Mouse (Mus musculus): Measurements from ENCODE around the gene Adgrb3.
"Not testable (repeated sequence)": the region's sequence is repeated elsewhere in the genome, so short reads cannot be mapped to it uniquely, and the experiment has no call there.

Adgrb3 gene

DNA sequence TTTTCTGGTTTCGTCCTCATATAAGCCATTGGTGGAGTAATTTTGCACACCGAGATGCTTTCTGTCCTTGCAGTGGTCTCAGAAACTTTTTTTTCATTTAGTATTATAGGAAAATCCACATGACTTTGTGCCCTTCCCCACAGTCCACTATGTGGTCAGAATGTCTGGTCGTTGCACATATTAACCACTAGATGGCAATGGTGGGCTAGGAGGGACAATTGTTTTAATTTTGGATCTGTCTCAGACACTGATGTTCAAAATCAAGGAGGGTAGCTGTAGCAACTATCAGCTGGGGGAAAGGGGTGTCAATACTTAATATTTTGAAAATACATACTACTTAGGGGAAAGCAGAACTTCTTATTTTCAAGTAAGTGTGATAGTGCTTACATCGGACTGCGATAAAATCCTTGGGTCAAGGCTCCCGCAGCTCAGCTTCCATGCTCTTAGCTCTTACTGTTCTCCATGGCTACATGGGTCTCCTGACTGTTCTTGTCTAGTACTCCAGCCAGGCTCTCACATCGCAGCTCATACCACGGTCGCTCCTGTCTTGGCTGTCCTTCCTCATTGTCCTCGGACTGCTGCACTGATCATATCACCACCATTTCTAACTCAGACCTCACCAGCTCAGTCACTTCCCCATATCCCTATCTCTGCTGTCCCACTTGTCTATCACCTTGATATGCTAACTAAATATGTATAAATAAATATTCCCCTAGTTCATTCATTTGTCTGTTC lies 319.0 kb downstream of the Adgrb3 start:
- DNase-seq (ENCODE audit: low spot score in 2 of 2) = peak in 1 of 2 experiments; percentile 11

- DNase-seq (ENCODE audit: low spot score in 2 of 2) = peak in 1 of 2 experiments; percentile 21
Measured at GRCm38 (mm10) chr1:25504313-25504712, 325.2 kb downstream of the Adgrb3 start.

GRCm38 (mm10) chr1:25503524-25503923 lies 326.0 kb downstream of the Adgrb3 start:
- no peak for DNase-seq (ENCODE audit: low spot score in 2 of 2)

GRCm38 (mm10) chr1:25495202-25495914 lies 334.1 kb downstream of the Adgrb3 start:
- no peak for DNase-seq (ENCODE audit: low spot score in 2 of 2)

GRCm38 (mm10) chr1:25491503-25491902 lies 338.0 kb downstream of the Adgrb3 start:
- no peak for DNase-seq (ENCODE audit: low spot score in 2 of 2)

DNA sequence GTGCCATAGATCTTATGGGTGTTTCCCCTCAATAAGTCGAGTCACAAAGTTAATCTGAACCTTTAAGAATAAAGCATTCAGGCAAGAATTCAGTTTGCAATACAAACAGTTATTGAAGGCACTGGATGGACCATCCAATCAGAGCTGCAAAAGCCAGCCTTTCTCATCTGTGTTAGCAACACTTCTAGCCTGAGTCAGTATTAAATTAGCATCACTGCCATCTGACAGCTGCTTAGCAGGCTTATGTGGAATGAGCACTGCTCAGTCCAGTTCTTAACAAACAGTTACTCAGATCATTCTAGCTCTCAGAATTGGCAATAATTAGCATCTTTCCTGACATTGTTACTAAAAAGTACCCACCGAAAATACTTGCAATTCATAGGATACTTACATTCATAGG lies 339.3 kb downstream of the Adgrb3 start:
- DNase-seq (ENCODE audit: low spot score in 2 of 2) = no peak

- no peak for DNase-seq (ENCODE audit: low spot score in 2 of 2)
Measured at GRCm38 (mm10) chr1:25475699-25476098, 353.8 kb downstream of the Adgrb3 start.

GRCm38 (mm10) chr1:25474469-25474868 lies 355.0 kb downstream of the Adgrb3 start:
- peak; percentile 29 to 37 for DNase-seq (ENCODE audit: low spot score in 2 of 2)

DNA sequence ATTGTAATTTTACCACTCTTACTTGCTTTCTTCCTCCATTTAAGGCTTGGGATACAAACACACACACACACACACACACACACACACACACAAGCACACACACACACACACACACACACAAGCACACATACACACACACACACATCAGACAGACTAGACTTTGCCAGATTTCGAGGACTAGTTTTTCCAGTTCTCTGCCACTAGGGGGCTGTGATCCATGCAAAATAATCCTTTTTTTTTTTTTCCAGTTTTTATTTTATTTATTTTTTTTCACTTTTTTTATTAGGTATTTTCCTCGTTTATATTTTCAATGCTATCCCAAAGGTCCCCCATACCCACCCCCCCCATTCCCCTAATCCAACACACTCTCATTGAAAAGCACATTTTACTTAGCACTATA lies 357.9 kb downstream of the Adgrb3 start:
- DNase-seq (ENCODE audit: low spot score in 2 of 2) = not testable (repeated sequence)

DNA sequence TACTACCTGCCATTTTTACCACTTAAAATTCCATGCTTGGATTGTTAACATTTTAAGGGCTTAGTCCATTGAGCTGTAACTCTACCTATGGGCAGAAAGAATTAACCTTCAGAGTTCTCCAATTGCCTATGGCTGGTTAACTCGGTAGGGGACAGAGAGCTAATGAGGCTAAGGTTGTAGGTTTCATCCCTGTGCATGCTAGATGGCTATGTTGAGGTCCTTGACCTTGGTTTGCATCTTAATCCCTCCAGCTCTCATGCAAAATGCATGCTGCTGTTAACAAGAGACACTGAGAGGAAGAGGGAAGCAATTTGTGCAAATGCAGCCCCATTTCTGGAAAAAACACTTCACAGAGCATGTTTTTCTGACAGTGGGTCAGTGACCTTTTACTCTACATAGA lies 366.9 kb downstream of the Adgrb3 start:
- no peak for DNase-seq (ENCODE audit: low spot score in 2 of 2)

GRCm38 (mm10) chr1:25435506-25435905 lies 394.0 kb downstream of the Adgrb3 start:
- DNase-seq (ENCODE audit: low spot score in 2 of 2) = no peak

DNA sequence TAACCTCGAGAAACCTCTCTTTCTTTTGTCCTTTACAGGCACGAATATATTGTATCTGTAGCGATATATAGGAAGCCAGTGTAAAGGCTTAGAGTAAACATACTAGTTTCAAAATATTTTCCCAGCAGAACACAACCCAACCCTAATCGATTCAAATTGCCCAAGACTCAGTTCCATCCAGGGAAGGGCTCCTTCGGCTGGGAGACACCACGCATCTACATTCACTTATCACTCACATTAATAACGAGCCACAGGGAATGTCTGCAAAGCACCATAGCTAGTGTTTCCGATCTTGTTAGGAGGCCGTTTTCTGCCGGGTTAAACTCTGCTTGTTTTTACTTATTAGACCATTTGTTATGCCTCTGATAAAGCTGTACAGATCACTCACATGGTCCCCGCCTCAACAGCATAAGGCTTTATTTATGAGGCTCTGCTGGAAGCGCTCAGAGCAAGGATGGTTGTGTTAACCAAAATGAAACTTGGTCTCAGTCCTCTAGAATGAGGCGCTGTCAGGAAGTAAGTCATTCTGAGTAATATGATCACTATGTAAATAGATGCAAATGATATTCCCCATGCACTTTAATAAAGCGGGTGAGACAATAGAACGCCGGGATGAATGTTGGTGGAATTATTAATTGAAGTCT lies 399.2 kb downstream of the Adgrb3 start:
- no peak for DNase-seq (ENCODE audit: low spot score in 2 of 2)

- DNase-seq (ENCODE audit: low spot score in 2 of 2) = no peak
Measured at GRCm38 (mm10) chr1:25420701-25421100, 408.8 kb downstream of the Adgrb3 start.

DNA sequence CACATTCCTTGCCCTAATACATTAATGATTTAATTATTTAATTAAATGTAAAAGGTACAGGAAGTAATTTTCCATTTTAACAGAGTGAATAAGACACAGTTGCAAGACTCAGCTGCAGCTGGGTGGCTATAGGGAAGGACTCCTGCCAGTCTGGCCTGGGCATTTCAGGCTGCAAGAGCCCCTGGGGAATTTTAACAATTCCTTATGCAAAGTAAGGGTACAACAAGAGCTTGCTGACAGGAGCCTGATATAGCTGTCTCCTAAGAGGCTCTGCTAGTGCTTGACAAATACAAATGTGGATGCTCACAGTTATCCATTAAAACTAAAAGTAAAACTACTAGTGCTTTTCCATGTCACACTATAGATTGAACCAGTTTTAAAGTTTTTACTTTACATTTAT lies 410.1 kb downstream of the Adgrb3 start:
- DNase-seq (ENCODE audit: low spot score in 2 of 2) = no peak

DNA sequence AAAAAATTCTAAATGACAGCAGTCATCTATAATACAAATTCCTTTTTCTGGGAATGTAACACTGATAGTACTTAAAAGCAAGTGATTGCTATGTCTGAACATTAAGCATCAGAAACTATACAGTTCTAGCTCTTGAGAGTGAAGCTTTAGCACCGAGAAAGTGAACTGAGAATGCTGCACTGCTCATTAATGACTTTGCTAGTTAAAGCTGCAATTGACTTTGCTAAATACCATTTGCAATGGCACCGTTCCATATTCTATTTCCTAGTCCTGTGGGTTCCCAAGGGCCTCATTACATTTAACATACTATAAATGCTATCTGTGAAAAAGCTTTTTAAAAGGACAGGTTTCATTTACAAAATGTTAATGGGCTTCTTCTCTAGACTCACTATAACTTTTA lies 414.4 kb downstream of the Adgrb3 start:
- DNase-seq (ENCODE audit: low spot score in 2 of 2) = no peak

DNA sequence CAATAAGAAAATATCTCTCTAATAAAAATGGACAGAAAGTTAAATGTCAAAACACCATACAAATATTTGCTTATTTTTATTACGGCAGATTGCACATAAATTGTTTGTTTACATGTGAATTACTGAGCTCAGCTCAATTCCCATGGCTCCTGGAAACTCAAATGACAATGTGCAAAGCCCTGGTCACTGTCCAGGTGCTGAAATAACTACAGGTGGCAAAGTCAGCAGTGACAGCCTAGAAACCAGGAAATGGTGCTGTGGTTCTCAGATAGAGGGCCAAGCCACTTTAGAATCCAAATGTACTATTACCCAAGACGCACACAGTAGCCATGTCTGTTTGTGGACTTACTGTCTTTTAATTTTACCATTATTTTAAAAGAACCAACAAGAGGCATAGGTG lies 465.3 kb downstream of the Adgrb3 start:
- no peak for DNase-seq (ENCODE audit: low spot score in 2 of 2)

GRCm38 (mm10) chr1:25358554-25358953 lies 471.0 kb downstream of the Adgrb3 start:
- DNase-seq (ENCODE audit: low spot score in 2 of 2) = no peak

DNA sequence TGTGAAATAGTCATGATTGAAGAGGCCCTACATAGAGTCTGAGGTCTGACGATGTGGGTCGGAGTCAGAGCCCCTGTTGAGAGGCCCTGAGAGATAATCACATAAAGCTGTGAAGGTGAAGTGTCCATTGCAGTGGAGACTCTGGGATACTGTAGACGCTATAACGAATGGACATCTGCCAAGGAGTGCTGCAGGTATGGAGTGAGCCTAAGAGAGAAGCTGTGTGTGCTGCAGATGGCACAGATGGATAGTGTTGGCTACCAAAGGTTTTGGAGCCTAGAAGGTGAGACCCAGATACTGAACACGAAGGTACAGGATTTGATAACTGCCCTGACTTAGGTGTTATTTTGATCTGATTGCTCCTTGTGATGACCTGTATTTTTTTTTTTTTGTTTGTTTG lies 474.0 kb downstream of the Adgrb3 start:
- DNase-seq (ENCODE audit: low spot score in 2 of 2) = no peak

DNA sequence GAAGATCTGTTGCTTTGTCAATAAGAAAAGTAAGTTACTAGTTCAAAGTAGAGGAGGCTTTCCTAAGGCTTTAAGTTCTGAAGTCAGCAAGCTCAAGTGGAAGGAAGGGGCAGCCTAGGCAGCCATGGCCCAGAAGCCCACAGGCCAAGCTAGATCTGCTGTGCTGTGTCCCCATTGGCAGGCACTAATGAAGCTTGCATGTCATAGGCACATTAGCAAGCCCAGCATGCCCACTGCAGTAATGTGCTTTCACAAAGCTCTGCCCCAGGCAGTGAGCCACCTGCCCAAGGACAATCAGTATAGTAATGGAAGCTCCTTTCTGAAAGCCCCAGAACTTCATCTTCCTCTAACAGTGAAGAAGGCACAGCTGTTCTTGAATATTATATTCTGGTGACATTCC lies 484.6 kb downstream of the Adgrb3 start:
- DNase-seq (ENCODE audit: low spot score in 2 of 2) = no peak

GRCm38 (mm10) chr1:25325406-25325805 lies 504.1 kb downstream of the Adgrb3 start:
- no peak for DNase-seq (ENCODE audit: low spot score in 2 of 2)

DNA sequence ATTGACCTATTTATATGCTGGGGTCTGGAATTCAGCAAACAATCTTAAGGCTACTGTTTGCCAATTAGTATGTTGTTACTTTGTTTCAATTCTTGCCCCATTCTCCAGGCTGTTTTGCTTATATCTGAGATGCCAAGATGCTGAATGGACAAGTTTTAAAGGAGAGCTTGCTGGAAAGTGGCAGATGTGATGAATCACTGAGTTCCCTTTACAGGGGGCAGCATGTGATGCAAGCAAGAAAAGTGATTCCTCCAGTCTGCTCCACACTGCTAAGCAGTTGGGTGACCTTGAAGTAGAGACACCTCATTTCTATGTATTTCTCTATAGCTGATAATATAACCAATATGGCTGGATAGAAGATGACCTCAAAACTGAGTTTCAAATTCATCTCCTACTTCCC lies 512.4 kb downstream of the Adgrb3 start:
- no peak for DNase-seq (ENCODE audit: low spot score in 2 of 2)

DNA sequence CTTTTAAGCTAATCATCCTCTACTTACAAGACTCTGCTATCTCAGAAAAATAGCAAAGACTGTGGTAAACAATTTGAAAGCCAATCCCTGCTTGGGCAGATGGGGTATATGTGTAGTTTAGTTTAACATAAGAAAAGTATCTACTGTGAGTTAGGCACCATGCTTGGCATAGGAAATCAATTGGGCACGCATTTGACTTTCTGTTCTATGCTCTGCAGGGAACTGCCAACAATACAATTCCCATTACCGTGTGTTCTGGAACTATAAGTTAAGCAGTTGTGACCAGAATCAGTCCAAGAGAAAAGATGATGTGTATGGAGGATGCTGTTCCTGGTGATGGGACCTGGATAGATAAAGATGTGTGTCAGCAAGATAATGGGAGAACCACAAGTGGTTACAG lies 517.2 kb downstream of the Adgrb3 start:
- DNase-seq (ENCODE audit: low spot score in 2 of 2) = no peak

DNA sequence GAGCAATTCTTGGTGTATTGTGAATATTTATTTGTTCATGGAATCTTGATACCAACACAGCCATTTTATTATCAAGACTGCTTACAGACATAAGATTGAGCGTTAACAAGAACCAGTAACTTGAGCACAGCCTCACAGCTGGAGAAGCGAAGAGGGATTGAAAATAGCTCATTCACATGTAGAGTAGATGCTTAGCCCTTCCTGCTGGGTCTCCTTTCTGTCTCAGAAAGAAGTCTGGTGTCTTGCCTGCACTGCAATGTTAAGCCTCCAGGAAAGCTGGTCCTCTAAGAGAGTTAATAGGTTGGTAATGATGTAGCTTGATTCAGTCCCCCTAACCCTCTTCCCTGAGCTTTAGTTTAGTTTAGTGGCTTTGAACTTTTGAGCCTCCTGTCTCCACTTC lies 519.4 kb downstream of the Adgrb3 start:
- no peak for DNase-seq (ENCODE audit: low spot score in 2 of 2)
